18 mouse cellular contexts compared by ENCODE assay signal in genomic region chr5:134977837-134978236, GRCm38 (mm10). TPM values are rescaled to one million over a fixed set of nuclear protein-coding genes. Genes with fewer than 3 reads are reported as not detected.
"Had no signal": no experiment of that assay in that cellular context is flagged by ENCODE, and none has a peak within 500 bp of the region (broad histone marks: within the 10 kb centered on the region; RNA-seq: fewer than 3 reads in every experiment).

No protein-coding gene starts in this region.

- H3K9me3 ChIP-seq: neural tube, embryonic 13.5 days; neural tube, embryonic 15.5 days; stomach, embryonic 15.5 days had no signal

- H3K27ac ChIP-seq: neural tube, embryonic 13.5 days; neural tube, embryonic 15.5 days; stomach, embryonic 15.5 days; stomach, postnatal 0 days had no signal

- H3K9ac ChIP-seq: neural tube, embryonic 13.5 days; neural tube, embryonic 15.5 days; stomach, embryonic 15.5 days had no signal

- H3K4me3 ChIP-seq: neural tube, embryonic 13.5 days; neural tube, embryonic 15.5 days; stomach, embryonic 15.5 days had no signal

- H3K27me3 ChIP-seq: neural tube, embryonic 13.5 days; neural tube, embryonic 15.5 days; stomach, embryonic 15.5 days had no signal

- DNase-seq: retina, postnatal 1 day; right cerebral cortex, adult 18-20 months; right cerebral cortex, postnatal 14 days; right cerebral cortex, postnatal 25 days; right cerebral cortex, postnatal 4 days; spleen, adult 18-20 months; thymus, adult 18-20 months; thymus, adult 2 months; thymus, postnatal 14 days; thymus, postnatal 25 days; thymus, postnatal 36 days; thymus, postnatal 4 days had no signal

- H3K36me3 ChIP-seq: neural tube, embryonic 13.5 days; neural tube, embryonic 15.5 days; stomach, embryonic 15.5 days had no signal

- H3K4me1 ChIP-seq: neural tube, embryonic 13.5 days; neural tube, embryonic 15.5 days; stomach, embryonic 15.5 days had no signal

RNA-seq across cellular contexts. Expression of gene Cldn3, which starts 8.2 kb away (rescaled TPM):
- total RNA-seq: neutrophil, adult 5-6 weeks had no signal

RNA-seq across cellular contexts. Expression of gene Cldn4, which starts 31.1 kb away (rescaled TPM):
- polyA plus RNA-seq: neural tube, embryonic 14.5 days had no signal
